16 mouse cellular contexts compared by ENCODE assay signal in genomic region chr5:39715193-39715592, GRCm38 (mm10). TPM values are rescaled to one million over a fixed set of nuclear protein-coding genes. Genes with fewer than 3 reads are reported as not detected.
DNase-seq lines count a peak whose midpoint lies in the region; ATAC-seq lines count a peak whose summit lies in the region.
"Had no signal": no experiment of that assay in that cellular context is flagged by ENCODE, and none has a peak within 500 bp of the region (broad histone marks: within the 10 kb centered on the region; RNA-seq: fewer than 3 reads in every experiment).

No protein-coding gene starts in this region.

- no peak overlapping the region for H3K9ac ChIP-seq in heart, embryonic 12.5 days
- H3K9ac ChIP-seq in intestine, embryonic 16.5 days (ENCODE audit: low read depth, low read length): no peak overlapping the region
- no peak overlapping the region for H3K9ac ChIP-seq in stomach, embryonic 16.5 days (ENCODE audit: low read length)
- H3K9ac ChIP-seq: embryonic facial prominence, embryonic 12.5 days; forebrain, postnatal 0 days; hindbrain, embryonic 15.5 days had no signal

- H3K27me3 ChIP-seq in heart, embryonic 12.5 days (replicated peaks): no peaks in the 10 kb centered on the region
- no peaks in the 10 kb centered on the region for H3K27me3 ChIP-seq in intestine, embryonic 16.5 days (replicated peaks; ENCODE audit: control insufficient read depth, insufficient read depth, low read length)
- H3K27me3 ChIP-seq in stomach, embryonic 16.5 days (ENCODE audit: control insufficient read depth, insufficient read depth, low read length): no peaks in the 10 kb centered on the region
- H3K27me3 ChIP-seq: embryonic facial prominence, embryonic 12.5 days; hindbrain, embryonic 15.5 days had no signal

- peak; percentile 88 for DNase-seq in heart, adult 11 months
- DNase-seq in lung, adult 18-20 months: peak; percentile 50 to 69
- no peak for DNase-seq in spleen, postnatal 10 days (ENCODE audit: low spot score in 2 of 2)
- no peak for DNase-seq in left cerebral cortex, postnatal 36 days (ENCODE audit: low spot score in 2 of 2)
- DNase-seq in cerebellum, adult 9-11 months: no peak
- DNase-seq: cerebellum, adult 8-10 months; forebrain, postnatal 0 days; right cerebral cortex, postnatal 14 days had no signal

- no peak overlapping the region for H3K27ac ChIP-seq in heart, embryonic 12.5 days (ENCODE audit: poor library complexity, severe bottlenecking)
- H3K27ac ChIP-seq in intestine, embryonic 16.5 days (ENCODE audit: low read length): peak overlapping the region; percentile 66
- H3K27ac ChIP-seq in stomach, embryonic 16.5 days (ENCODE audit: low read length): peak overlapping the region; percentile 91
- H3K27ac ChIP-seq: embryonic facial prominence, embryonic 12.5 days; hindbrain, embryonic 15.5 days; midbrain, embryonic 10.5 days had no signal

- intact Hi-C loops in left cerebral cortex, postnatal 36 days (cut with DNase I): no loop called here

- no peak overlapping the region for H3K4me2 ChIP-seq in heart, embryonic 12.5 days
- no peak overlapping the region for H3K4me2 ChIP-seq in intestine, embryonic 16.5 days (ENCODE audit: low read depth, low read length)
- H3K4me2 ChIP-seq in stomach, embryonic 16.5 days (ENCODE audit: low read depth, low read length): no peak overlapping the region
- H3K4me2 ChIP-seq: embryonic facial prominence, embryonic 12.5 days; hindbrain, embryonic 15.5 days; liver, embryonic 11.5 days had no signal

- peaks cover 10% of the 10 kb centered on the region for H3K4me1 ChIP-seq in heart, embryonic 12.5 days (replicated peaks)
- H3K4me1 ChIP-seq in intestine, embryonic 16.5 days (ENCODE audit: control insufficient read depth, insufficient read depth, low read length): peaks cover 4% of the 10 kb centered on the region
- 0 out of 2 replicates have a peak, but pooled peaks cover 5% of the 10 kb centered on the region for H3K4me1 ChIP-seq in stomach, embryonic 16.5 days (ENCODE audit: control insufficient read depth, insufficient read depth, low read length)
- H3K4me1 ChIP-seq: embryonic facial prominence, embryonic 12.5 days; hindbrain, embryonic 15.5 days; midbrain, embryonic 10.5 days had no signal

- H3K36me3 ChIP-seq in heart, embryonic 12.5 days: no peaks in the 10 kb centered on the region
- H3K36me3 ChIP-seq in intestine, embryonic 16.5 days (ENCODE audit: control insufficient read depth, insufficient read depth, low read length): no peaks in the 10 kb centered on the region
- H3K36me3 ChIP-seq in stomach, embryonic 16.5 days (ENCODE audit: control insufficient read depth, insufficient read depth, low read length): no peaks in the 10 kb centered on the region
- H3K36me3 ChIP-seq: embryonic facial prominence, embryonic 12.5 days; hindbrain, embryonic 15.5 days; midbrain, embryonic 10.5 days had no signal

- WGBS in heart, embryonic 12.5 days: 73% methylated on average over 5 of the region's 5 CpGs
- WGBS in intestine, embryonic 16.5 days: 65% methylated on average over 5 of the region's 5 CpGs
- 71% methylated on average over 5 of the region's 5 CpGs for WGBS in stomach, embryonic 16.5 days

- no peaks in the 10 kb centered on the region for H3K9me3 ChIP-seq in heart, embryonic 12.5 days (replicated peaks)
- H3K9me3 ChIP-seq in intestine, embryonic 16.5 days (ENCODE audit: control insufficient read depth, low read length): no peaks in the 10 kb centered on the region
- H3K9me3 ChIP-seq in stomach, embryonic 16.5 days (replicated peaks; ENCODE audit: control insufficient read depth, low read length): no peaks in the 10 kb centered on the region
- H3K9me3 ChIP-seq: embryonic facial prominence, embryonic 12.5 days; hindbrain, embryonic 15.5 days; midbrain, embryonic 10.5 days had no signal

- ATAC-seq in heart, embryonic 12.5 days (ENCODE audit: insufficient number of reproducible peaks, low FRiP score): no peak
- ATAC-seq in intestine, embryonic 16.5 days: peak; percentile 64
- no peak for ATAC-seq in stomach, embryonic 16.5 days (ENCODE audit: insufficient read depth, low FRiP score)
- ATAC-seq: forebrain, postnatal 0 days had no signal

- H3K4me3 ChIP-seq in heart, embryonic 12.5 days: no peak overlapping the region
- no peak overlapping the region for H3K4me3 ChIP-seq in intestine, embryonic 16.5 days (ENCODE audit: low read length)
- H3K4me3 ChIP-seq in stomach, embryonic 16.5 days (replicated peaks; ENCODE audit: low read length): no peak overlapping the region
- H3K4me3 ChIP-seq: embryonic facial prominence, embryonic 12.5 days; hindbrain, embryonic 15.5 days; midbrain, embryonic 10.5 days had no signal

RNA-seq across cellular contexts. Expression of gene Hs3st1, which starts 40.1 kb away (rescaled TPM):
- polyA plus RNA-seq in heart, embryonic 12.5 days (2016; fragmentation: Nextera tagmentation; extraction: Ambion mirVana): 7.3 and 8.5 TPM in 2 replicates
- polyA plus RNA-seq in intestine, embryonic 16.5 days (2015; fragmentation: Nextera tagmentation; extraction: Ambion mirVana): 10.2 and 10.3 TPM in 2 replicates
- polyA plus RNA-seq in stomach, embryonic 16.5 days (2015; fragmentation: Nextera tagmentation; extraction: Ambion mirVana): 14.2 and 15.8 TPM in 2 replicates
- total RNA-seq in left cerebral cortex, postnatal 36 days (2021): 10 to 100 TPM; 47.2 to 51.0 TPM
- total RNA-seq: MEL had no signal

Comparison
In these comparisons a context has a peak if more than half of its experiments do, and no peak if none do; other contexts are left out.
1. DNase-seq: peak in heart, adult 11 months (single experiment) and lung, adult 18-20 months (2 of 2); none in spleen, postnatal 10 days (0 of 2), left cerebral cortex, postnatal 36 days (0 of 2) and cerebellum, adult 9-11 months (single experiment).